Comparison of ENCODE assay signal across 29 mouse cellular contexts in the genomic region with DNA sequence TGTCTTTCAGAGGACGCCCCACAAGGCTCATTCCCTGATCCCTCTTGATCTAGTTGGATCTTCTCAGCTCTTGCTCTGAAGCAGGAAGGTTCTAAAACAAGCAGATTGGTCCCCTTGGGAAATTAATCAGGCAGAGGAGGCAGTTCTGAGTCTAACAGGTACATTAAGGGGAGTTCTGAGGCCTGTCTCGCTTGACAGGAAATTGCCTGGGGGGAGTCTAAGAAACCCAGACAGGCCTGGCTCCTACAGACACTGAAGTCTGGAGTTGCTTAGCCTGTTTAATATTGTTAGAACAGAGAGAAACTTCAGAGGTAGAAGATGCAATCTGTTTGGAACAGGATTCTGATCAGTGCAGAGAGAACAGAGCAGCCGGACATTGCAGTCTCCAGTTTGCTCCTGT.
A peak's percentile ranks its signal among the peaks of the same experiment; 100 is the strongest.
DNase-seq lines count a peak whose midpoint lies in the region; ATAC-seq lines count a peak whose summit lies in the region.
"Had no signal": no experiment of that assay in that cellular context is flagged by ENCODE, and none has a peak within 500 bp of the region (broad histone marks: within the 10 kb centered on the region; RNA-seq: fewer than 3 reads in every experiment).

No protein-coding gene starts in this region.

- peak; percentile 32 for DNase-seq in embryo, embryonic 11 days
- DNase-seq in embryo, embryonic 9.5 days (ENCODE audit: extremely low spot score): no peak
- peak; percentile 19 for DNase-seq in embryonic facial prominence, embryonic 10.5 days (ENCODE audit: low spot score)
- DNase-seq in limb, embryonic 10.5 days (ENCODE audit: low spot score): peak; percentile 33
- peak; percentile 2 for DNase-seq in mesoderm, embryonic 11.5 days (ENCODE audit: low read depth, low spot score)
- no peak for DNase-seq in forebrain, embryonic 14.5 days (ENCODE audit: low spot score)
- no peak for DNase-seq in hindbrain, embryonic 11.5 days (ENCODE audit: low spot score)
- DNase-seq: adrenal gland, postnatal 10 days; cerebellum, adult 11-12 months; cerebellum, adult 9-11 months; forebrain, postnatal 0 days; gastrocnemius, postnatal 10 days; kidney, adult 9 months; kidney, postnatal 14 days; layer of hippocampus, adult 9-11 months; liver, embryonic 13.5 days; lung, adult 18-20 months; lung, postnatal 10 days; retina, postnatal 1 day; right cerebral cortex, postnatal 25 days had no signal

- H3K4me1 ChIP-seq in embryonic facial prominence, embryonic 10.5 days: peaks cover 9% of the 10 kb centered on the region
- H3K4me1 ChIP-seq in limb, embryonic 10.5 days: peaks cover 8% of the 10 kb centered on the region
- no peaks in the 10 kb centered on the region for H3K4me1 ChIP-seq in forebrain, embryonic 14.5 days (ENCODE audit: control insufficient read depth, insufficient read depth, low read length)
- no peaks in the 10 kb centered on the region for H3K4me1 ChIP-seq in hindbrain, embryonic 11.5 days (replicated peaks; ENCODE audit: control insufficient read depth, insufficient read depth, low read length)
- H3K4me1 ChIP-seq: heart, embryonic 15.5 days; hindbrain, embryonic 13.5 days; limb, embryonic 15.5 days; liver, embryonic 13.5 days; midbrain, embryonic 10.5 days; stomach, embryonic 15.5 days had no signal

- no peaks in the 10 kb centered on the region for H3K9me3 ChIP-seq in embryonic facial prominence, embryonic 10.5 days
- H3K9me3 ChIP-seq in limb, embryonic 10.5 days (replicated peaks): no peaks in the 10 kb centered on the region
- no peaks in the 10 kb centered on the region for H3K9me3 ChIP-seq in forebrain, embryonic 14.5 days (replicated peaks; ENCODE audit: control insufficient read depth, low read length)
- no peaks in the 10 kb centered on the region for H3K9me3 ChIP-seq in hindbrain, embryonic 11.5 days (ENCODE audit: control insufficient read depth, low read length)
- H3K9me3 ChIP-seq: embryonic facial prominence, embryonic 13.5 days; heart, embryonic 15.5 days; hindbrain, embryonic 13.5 days; limb, embryonic 15.5 days; liver, embryonic 13.5 days; midbrain, embryonic 10.5 days; stomach, embryonic 15.5 days had no signal

- no peak for ATAC-seq in forebrain, embryonic 14.5 days
- ATAC-seq in hindbrain, embryonic 11.5 days (ENCODE audit: low FRiP score): no peak
- ATAC-seq: forebrain, postnatal 0 days; intestine, postnatal 0 days had no signal

- no peak overlapping the region for H3K4me2 ChIP-seq in forebrain, embryonic 14.5 days (ENCODE audit: low read length)
- no peak overlapping the region for H3K4me2 ChIP-seq in hindbrain, embryonic 11.5 days (replicated peaks; ENCODE audit: low read depth, low read length)
- H3K4me2 ChIP-seq: embryonic facial prominence, embryonic 13.5 days; heart, embryonic 15.5 days; hindbrain, embryonic 13.5 days; limb, embryonic 15.5 days; liver, embryonic 13.5 days; stomach, embryonic 15.5 days had no signal

- H3K27me3 ChIP-seq in embryonic facial prominence, embryonic 10.5 days (replicated peaks; ENCODE audit: low read depth, poor library complexity, severe bottlenecking): no peaks in the 10 kb centered on the region
- H3K27me3 ChIP-seq in limb, embryonic 10.5 days (ENCODE audit: low read depth, poor library complexity, severe bottlenecking): no peaks in the 10 kb centered on the region
- H3K27me3 ChIP-seq in forebrain, embryonic 14.5 days (replicated peaks; ENCODE audit: control insufficient read depth, insufficient read depth, low read length): no peaks in the 10 kb centered on the region
- H3K27me3 ChIP-seq in hindbrain, embryonic 11.5 days (ENCODE audit: control insufficient read depth, insufficient read depth, low read length): no peaks in the 10 kb centered on the region
- H3K27me3 ChIP-seq: CH12.LX; embryonic facial prominence, embryonic 13.5 days; heart, embryonic 15.5 days; hindbrain, embryonic 13.5 days; limb, embryonic 15.5 days; liver, embryonic 13.5 days; stomach, embryonic 15.5 days had no signal

- no peak overlapping the region for H3K4me3 ChIP-seq in embryonic facial prominence, embryonic 10.5 days
- H3K4me3 ChIP-seq in limb, embryonic 10.5 days: no peak overlapping the region
- H3K4me3 ChIP-seq in forebrain, embryonic 14.5 days (ENCODE audit: low read depth, low read length): no peak overlapping the region
- no peak overlapping the region for H3K4me3 ChIP-seq in hindbrain, embryonic 11.5 days (ENCODE audit: low read depth, low read length)
- H3K4me3 ChIP-seq: embryonic facial prominence, embryonic 13.5 days; erythroblast, embryonic 14.5 days; heart, embryonic 15.5 days; hindbrain, embryonic 13.5 days; limb, embryonic 15.5 days; liver, embryonic 13.5 days; midbrain, embryonic 10.5 days; stomach, embryonic 15.5 days had no signal

- no peaks in the 10 kb centered on the region for H3K36me3 ChIP-seq in embryonic facial prominence, embryonic 10.5 days (replicated peaks)
- H3K36me3 ChIP-seq in limb, embryonic 10.5 days: no peaks in the 10 kb centered on the region
- H3K36me3 ChIP-seq in forebrain, embryonic 14.5 days (ENCODE audit: control insufficient read depth, insufficient read depth, low read length): no peaks in the 10 kb centered on the region
- H3K36me3 ChIP-seq in hindbrain, embryonic 11.5 days (ENCODE audit: control insufficient read depth, insufficient read depth, low read length): no peaks in the 10 kb centered on the region
- H3K36me3 ChIP-seq: embryonic facial prominence, embryonic 13.5 days; heart, embryonic 15.5 days; hindbrain, embryonic 13.5 days; limb, embryonic 15.5 days; liver, embryonic 13.5 days; midbrain, embryonic 10.5 days; stomach, embryonic 15.5 days had no signal

- WGBS in embryonic facial prominence, embryonic 10.5 days: 57% methylated on average over 3 of the region's 3 CpGs
- 59% methylated on average over 3 of the region's 3 CpGs for WGBS in limb, embryonic 10.5 days
- WGBS in forebrain, embryonic 14.5 days: 87% methylated on average over 3 of the region's 3 CpGs
- WGBS in hindbrain, embryonic 11.5 days: 77% methylated on average over 3 of the region's 3 CpGs

- no peak overlapping the region for H3K9ac ChIP-seq in forebrain, embryonic 14.5 days (ENCODE audit: low read length)
- no peak overlapping the region for H3K9ac ChIP-seq in hindbrain, embryonic 11.5 days (ENCODE audit: low read depth, low read length)
- H3K9ac ChIP-seq: embryonic facial prominence, embryonic 13.5 days; forebrain, postnatal 0 days; heart, embryonic 15.5 days; hindbrain, embryonic 13.5 days; limb, embryonic 15.5 days; liver, embryonic 13.5 days; stomach, embryonic 15.5 days had no signal

- no peak overlapping the region for H3K27ac ChIP-seq in embryonic facial prominence, embryonic 10.5 days (replicated peaks)
- H3K27ac ChIP-seq in limb, embryonic 10.5 days: peak overlapping the region; percentile 78
- no peak overlapping the region for H3K27ac ChIP-seq in forebrain, embryonic 14.5 days (ENCODE audit: low read depth, low read length)
- H3K27ac ChIP-seq in hindbrain, embryonic 11.5 days (ENCODE audit: low read depth, low read length): no peak overlapping the region
- H3K27ac ChIP-seq: embryonic facial prominence, embryonic 13.5 days; heart, embryonic 15.5 days; hindbrain, embryonic 13.5 days; limb, embryonic 15.5 days; liver, embryonic 13.5 days; midbrain, embryonic 10.5 days; stomach, embryonic 15.5 days had no signal

Comparison
In these comparisons a context has a peak if more than half of its experiments do, and no peak if none do; other contexts are left out.
1. DNase-seq: peak in embryo, embryonic 11 days (single experiment), embryonic facial prominence, embryonic 10.5 days (single experiment), limb, embryonic 10.5 days (single experiment) and mesoderm, embryonic 11.5 days (single experiment); none in embryo, embryonic 9.5 days (single experiment), forebrain, embryonic 14.5 days (single experiment) and hindbrain, embryonic 11.5 days (single experiment).